Mouse (Mus musculus): ENCODE results near the gene Crhr2. TPM values are rescaled to one million over a fixed set of nuclear protein-coding genes. Genes with fewer than 3 reads are reported as not detected.

Crhr2 gene
- total RNA-seq (2023) = not detected

DNA sequence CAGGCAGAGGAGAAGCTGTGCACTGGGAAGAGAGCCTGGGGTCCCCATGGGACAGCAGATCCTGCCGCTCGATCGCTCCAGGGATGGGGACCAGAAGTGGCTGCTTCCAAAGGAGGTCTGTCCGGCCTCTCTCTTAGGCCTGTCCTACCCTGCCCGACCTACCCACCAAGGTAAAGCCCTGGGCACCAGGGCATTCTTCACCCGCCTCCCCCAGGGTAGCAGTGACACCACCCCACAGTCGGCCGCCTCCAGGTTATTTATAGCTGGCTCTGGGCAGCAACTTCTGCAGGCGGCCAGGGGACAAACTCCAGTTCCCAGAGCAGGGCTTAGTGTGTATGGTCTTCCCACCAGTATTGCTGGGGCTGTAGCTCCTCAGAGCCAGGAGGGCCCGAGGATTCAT lies at the start of gene Crhr2:
TSS of gene Crhr2 (minus strand) at position 223 of the 400 bp plus-strand sequence.

GRCm38 (mm10) chr6:55174741-55175181 lies 41.9 kb upstream of the Crhr2 start, which contains the start of gene Inmt:
Gene Inmt (minus strand): TSS chr6:55175043.

Other genes starting within 250 kb of the Crhr2 start
- gene Nod1, start 160.4 kb downstream of the Crhr2 start, total RNA-seq (2023) = 10 to 100 TPM; 29.1 to 38.0 TPM
- 10 to 100 TPM; 19.8 to 20.5 TPM for gene Ggct, start 140.1 kb downstream of the Crhr2 start, total RNA-seq (2023)
- gene Gars, start 95.0 kb downstream of the Crhr2 start, total RNA-seq (2023) = 10 to 100 TPM; 87.4 to 94.6 TPM
- gene Inmt, start 42.0 kb upstream of the Crhr2 start, total RNA-seq (2023) = not detected
- gene Mindy4, start 70.4 kb upstream of the Crhr2 start, total RNA-seq (2023) = not detected
- gene Aqp1, start 203.4 kb upstream of the Crhr2 start, total RNA-seq (2023) = 1 to 10 TPM; 2.9 to 5.7 TPM
- not detected for gene Ghrhr, start 243.3 kb upstream of the Crhr2 start, total RNA-seq (2023)